In the genomic region with DNA sequence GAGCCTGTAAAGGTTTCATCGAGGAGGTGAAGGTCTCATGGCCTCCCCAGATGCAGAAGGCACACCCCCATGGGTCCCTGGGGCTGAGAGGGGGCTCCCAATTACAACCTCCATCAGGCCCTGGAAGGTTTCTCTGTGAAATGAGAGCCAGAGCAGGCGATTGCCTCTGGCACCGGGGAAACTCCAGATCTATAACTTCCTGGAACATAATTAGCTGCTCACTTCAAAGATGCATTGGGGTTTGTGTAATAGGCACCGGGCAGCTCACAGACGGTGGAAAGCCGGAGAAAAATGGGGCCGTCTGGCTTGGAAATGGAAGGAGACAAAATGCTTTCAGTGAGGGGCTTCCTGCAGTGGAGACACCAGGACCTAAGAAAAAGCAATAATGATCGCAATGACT, we compare ENCODE assay signal across 29 mouse cellular contexts.
DNase-seq lines count a peak whose midpoint lies in the region; ATAC-seq lines count a peak whose summit lies in the region.
"Had no signal": no experiment of that assay in that cellular context is flagged by ENCODE, and none has a peak within 500 bp of the region (broad histone marks: within the 10 kb centered on the region; RNA-seq: fewer than 3 reads in every experiment).

No protein-coding gene starts in this region.

- H3K9me3 ChIP-seq in hindbrain, embryonic 12.5 days (replicated peaks): no peaks in the 10 kb centered on the region
- H3K9me3 ChIP-seq in hindbrain, embryonic 11.5 days (ENCODE audit: control insufficient read depth, low read length): no peaks in the 10 kb centered on the region
- H3K9me3 ChIP-seq in midbrain, embryonic 15.5 days: no peaks in the 10 kb centered on the region
- H3K9me3 ChIP-seq in midbrain, embryonic 11.5 days (ENCODE audit: control insufficient read depth, low read length): no peaks in the 10 kb centered on the region
- no peaks in the 10 kb centered on the region for H3K9me3 ChIP-seq in limb, embryonic 11.5 days (ENCODE audit: control insufficient read depth, low read length)
- H3K9me3 ChIP-seq: embryonic facial prominence, embryonic 12.5 days; G1E; liver, embryonic 15.5 days; midbrain, embryonic 12.5 days; neural tube, embryonic 13.5 days had no signal

- H3K27me3 ChIP-seq in hindbrain, embryonic 12.5 days: no peaks in the 10 kb centered on the region
- no peaks in the 10 kb centered on the region for H3K27me3 ChIP-seq in hindbrain, embryonic 11.5 days (ENCODE audit: control insufficient read depth, insufficient read depth, low read length)
- H3K27me3 ChIP-seq in midbrain, embryonic 15.5 days (replicated peaks): no peaks in the 10 kb centered on the region
- no peaks in the 10 kb centered on the region for H3K27me3 ChIP-seq in midbrain, embryonic 11.5 days (ENCODE audit: control insufficient read depth, insufficient read depth, low read length)
- H3K27me3 ChIP-seq in limb, embryonic 11.5 days (ENCODE audit: control insufficient read depth, insufficient read depth, low read length): no peaks in the 10 kb centered on the region
- H3K27me3 ChIP-seq: embryonic facial prominence, embryonic 12.5 days; liver, embryonic 15.5 days; midbrain, embryonic 12.5 days; neural tube, embryonic 13.5 days had no signal

- H3K4me2 ChIP-seq in hindbrain, embryonic 12.5 days (replicated peaks): no peak overlapping the region
- H3K4me2 ChIP-seq in hindbrain, embryonic 11.5 days (replicated peaks; ENCODE audit: low read depth, low read length): no peak overlapping the region
- H3K4me2 ChIP-seq in midbrain, embryonic 15.5 days: no peak overlapping the region
- no peak overlapping the region for H3K4me2 ChIP-seq in midbrain, embryonic 11.5 days
- no peak overlapping the region for H3K4me2 ChIP-seq in limb, embryonic 11.5 days (ENCODE audit: low read depth, severe bottlenecking)
- H3K4me2 ChIP-seq: embryonic facial prominence, embryonic 12.5 days; liver, embryonic 15.5 days; lung, embryonic 14.5 days; midbrain, embryonic 12.5 days; neural tube, embryonic 13.5 days had no signal

- H3K27ac ChIP-seq in hindbrain, embryonic 12.5 days: peak overlapping the region; percentile 62
- H3K27ac ChIP-seq in hindbrain, embryonic 11.5 days (ENCODE audit: low read depth, low read length): no peak overlapping the region
- peak overlapping the region; percentile 64 for H3K27ac ChIP-seq in midbrain, embryonic 15.5 days
- no peak overlapping the region for H3K27ac ChIP-seq in midbrain, embryonic 11.5 days (ENCODE audit: low read depth, low read length)
- H3K27ac ChIP-seq in limb, embryonic 11.5 days (replicated peaks; ENCODE audit: low read depth, low read length): peak overlapping the region; percentile 1; the same call in 1 of the 2 replicates
- H3K27ac ChIP-seq: embryonic facial prominence, embryonic 12.5 days; liver, embryonic 15.5 days; midbrain, embryonic 12.5 days; neural tube, embryonic 13.5 days; stomach, postnatal 0 days had no signal

- H3K36me3 ChIP-seq in hindbrain, embryonic 12.5 days: no peaks in the 10 kb centered on the region
- no peaks in the 10 kb centered on the region for H3K36me3 ChIP-seq in hindbrain, embryonic 11.5 days (ENCODE audit: control insufficient read depth, insufficient read depth, low read length)
- H3K36me3 ChIP-seq in midbrain, embryonic 15.5 days (replicated peaks): no peaks in the 10 kb centered on the region
- H3K36me3 ChIP-seq in midbrain, embryonic 11.5 days (ENCODE audit: control insufficient read depth, insufficient read depth, low read length): no peaks in the 10 kb centered on the region
- H3K36me3 ChIP-seq in limb, embryonic 11.5 days (ENCODE audit: control insufficient read depth, insufficient read depth, low read length): no peaks in the 10 kb centered on the region
- H3K36me3 ChIP-seq: embryonic facial prominence, embryonic 12.5 days; G1E; liver, embryonic 15.5 days; midbrain, embryonic 12.5 days; neural tube, embryonic 13.5 days had no signal

- ATAC-seq in hindbrain, embryonic 12.5 days (ENCODE audit: low FRiP score): no peak
- ATAC-seq in hindbrain, embryonic 11.5 days (ENCODE audit: low FRiP score): no peak
- no peak for ATAC-seq in midbrain, embryonic 15.5 days (replicated peaks)
- no peak for ATAC-seq in midbrain, embryonic 11.5 days (ENCODE audit: low FRiP score)
- no peak for ATAC-seq in limb, embryonic 11.5 days (ENCODE audit: insufficient number of reproducible peaks, low FRiP score, low TSS enrichment, low read depth)
- ATAC-seq: forebrain, embryonic 16.5 days; intestine, postnatal 0 days had no signal

- H3K4me3 ChIP-seq in hindbrain, embryonic 12.5 days: no peak overlapping the region
- H3K4me3 ChIP-seq in hindbrain, embryonic 11.5 days (ENCODE audit: low read depth, low read length): no peak overlapping the region
- no peak overlapping the region for H3K4me3 ChIP-seq in midbrain, embryonic 15.5 days
- no peak overlapping the region for H3K4me3 ChIP-seq in midbrain, embryonic 11.5 days (ENCODE audit: low read depth, low read length)
- H3K4me3 ChIP-seq in limb, embryonic 11.5 days (ENCODE audit: low read depth, low read length): no peak overlapping the region
- H3K4me3 ChIP-seq: embryonic facial prominence, embryonic 12.5 days; liver, embryonic 15.5 days; midbrain, embryonic 12.5 days; myocyte; neural tube, embryonic 13.5 days had no signal

- no peak for DNase-seq in hindbrain, embryonic 11.5 days (ENCODE audit: low spot score)
- DNase-seq in midbrain, embryonic 11.5 days (ENCODE audit: low spot score, missing footprints): no peak
- peak; percentile 34 for DNase-seq in limb, embryonic 11.5 days (ENCODE audit: low spot score)
- no peak for DNase-seq in neural tube, embryonic 10.5 days (ENCODE audit: extremely low spot score, low spot score)
- DNase-seq in layer of hippocampus, postnatal 10 days (ENCODE audit: low spot score in 2 of 2): no peak
- DNase-seq: adrenal gland, adult 8-10 months; cerebellum, adult 8-10 months; cerebellum, postnatal 25 days; gastrocnemius, postnatal 14 days; heart, postnatal 14 days; kidney, adult 9 months; kidney, postnatal 14 days; left cerebral cortex, postnatal 4 days; lung, embryonic 14.5 days; lung, postnatal 14 days; right cerebral cortex, postnatal 4 days; thymus, adult 18-20 months; thymus, postnatal 25 days had no signal

- WGBS in hindbrain, embryonic 12.5 days: 75% methylated on average over 8 of the region's 8 CpGs
- WGBS in hindbrain, embryonic 11.5 days: 75% methylated on average over 8 of the region's 8 CpGs
- WGBS in midbrain, embryonic 15.5 days: 60% methylated on average over 8 of the region's 8 CpGs
- WGBS in midbrain, embryonic 11.5 days: 86% methylated on average over 8 of the region's 8 CpGs
- WGBS in limb, embryonic 11.5 days: 14% methylated on average over 8 of the region's 8 CpGs

- H3K4me1 ChIP-seq in hindbrain, embryonic 12.5 days: no peaks in the 10 kb centered on the region
- no peaks in the 10 kb centered on the region for H3K4me1 ChIP-seq in hindbrain, embryonic 11.5 days (replicated peaks; ENCODE audit: control insufficient read depth, insufficient read depth, low read length)
- H3K4me1 ChIP-seq in midbrain, embryonic 15.5 days: peaks cover 11% of the 10 kb centered on the region
- H3K4me1 ChIP-seq in midbrain, embryonic 11.5 days (ENCODE audit: control insufficient read depth, insufficient read depth, low read length): no peaks in the 10 kb centered on the region
- peaks cover 11% of the 10 kb centered on the region; the same call in 1 of the 2 replicates for H3K4me1 ChIP-seq in limb, embryonic 11.5 days (ENCODE audit: control insufficient read depth, insufficient read depth, low read length)
- H3K4me1 ChIP-seq: liver, embryonic 15.5 days; midbrain, embryonic 12.5 days; neural tube, embryonic 13.5 days had no signal

- no peak overlapping the region for H3K9ac ChIP-seq in hindbrain, embryonic 12.5 days
- no peak overlapping the region for H3K9ac ChIP-seq in hindbrain, embryonic 11.5 days (ENCODE audit: low read depth, low read length)
- H3K9ac ChIP-seq in midbrain, embryonic 15.5 days: no peak overlapping the region
- no peak overlapping the region for H3K9ac ChIP-seq in midbrain, embryonic 11.5 days (ENCODE audit: low read length)
- no peak overlapping the region for H3K9ac ChIP-seq in limb, embryonic 11.5 days (ENCODE audit: low read length)
- H3K9ac ChIP-seq: embryonic facial prominence, embryonic 12.5 days; liver, embryonic 15.5 days; lung, embryonic 14.5 days; midbrain, embryonic 12.5 days; neural tube, embryonic 13.5 days had no signal

Comparison
In these comparisons a context has a peak if more than half of its experiments do, and no peak if none do; other contexts are left out.
1. H3K27ac ChIP-seq: peak in hindbrain, embryonic 12.5 days (single experiment), midbrain, embryonic 15.5 days (single experiment) and limb, embryonic 11.5 days (single experiment); none in hindbrain, embryonic 11.5 days (single experiment) and midbrain, embryonic 11.5 days (single experiment).